Mouse (Mus musculus) olfactory bulb, adult 2 months (tissue): Measurements from ENCODE around the gene Clpb. TPM values are rescaled to one million over a fixed set of nuclear protein-coding genes. Genes with fewer than 3 reads are reported as not detected.

ENCODE experiments used
- H3K27ac ChIP-seq: fragments of 200-500 bp; 2 replicates; pipeline ENCODE4 v1.5.1; 2012; ENCODE audit warnings: low read depth, low read length; ENCODE audit not compliant: insufficient read depth
- H3K4me1 ChIP-seq: fragments of 200-500 bp; 2 replicates; pipeline ENCODE4 v1.6.1; 2012; ENCODE audit warnings: low read length; ENCODE audit not compliant: control insufficient read depth, insufficient read depth
- H3K4me3 ChIP-seq: fragments of 200-500 bp; 2 replicates; pipeline ENCODE4 v1.5.1; 2012; ENCODE audit warnings: mild to moderate bottlenecking, low read depth, low read length, moderate library complexity; ENCODE audit not compliant: insufficient read depth
- CTCF ChIP-seq: fragments of 200-500 bp; IDR thresholded peaks from 2 replicates; pipeline ENCODE4 v1.5.1; 2012; ENCODE audit warnings: low read depth, mild to moderate bottlenecking, low read length, moderate library complexity; ENCODE audit not compliant: insufficient read depth
- POLR2A ChIP-seq: fragments of 200-500 bp; IDR thresholded peaks from 2 replicates; pipeline ENCODE4 v1.6.1; 2012; ENCODE audit warnings: mild to moderate bottlenecking, low read depth, low read length, moderate library complexity; ENCODE audit not compliant: insufficient read depth
- WGBS: fragments of 180-500 bp; shearing (Covaris S2); methylation state at CpG from one replicate; pipeline ENCODE4 v1.1.7; 2018; 5-methylcytosine and 5-hydroxymethylcytosine counted together
- polyA plus RNA-seq: library from polyadenylated mRNA; stranded (reverse); fragments of >200 nt; gene quantifications from 2 replicates; pipeline ENCODE4 v1.2.4, GENCODE M21; 2012; ENCODE audit warnings: low replicate concordance; ENCODE audit not compliant: missing spikeins, insufficient read depth, insufficient read length

The Clpb gene
- polyA plus RNA-seq, 1 experiment: not detected

- Histone ChIP-seq H3K4me1 (no peaks in the 10 kb centered on the region), H3K27ac (no peak overlapping the region), H3K4me3 (no peak overlapping the region)
- TF ChIP-seq POLR2A (no peak), CTCF (no peak)
- 83% methylated on average over 2 of the region's 2 CpGs for WGBS
These were observed 91.0 kb downstream of the Clpb start for GRCm38 (mm10) chr7:101754416-101754815.

DNA sequence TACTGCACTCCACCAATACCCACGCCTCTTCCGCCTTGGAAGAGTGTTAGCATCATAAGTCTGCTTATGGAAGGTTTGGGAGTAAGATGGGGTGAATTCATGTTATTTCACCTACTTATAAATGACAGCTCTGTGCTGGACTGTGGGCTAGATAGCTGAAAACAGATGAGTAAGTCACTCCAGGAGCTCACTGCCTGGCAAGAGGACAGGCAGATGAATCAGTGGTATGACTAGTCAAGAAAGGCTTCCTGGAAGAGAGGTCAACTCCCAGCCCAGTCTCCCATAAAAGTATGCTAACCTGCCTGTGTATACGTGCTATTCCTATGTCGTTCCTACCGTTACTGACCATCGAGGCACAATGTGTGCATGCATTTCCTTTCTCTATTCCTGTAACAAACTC lies 91.9 kb downstream of the Clpb start:
- H3K4me1 ChIP-seq: no peaks in the 10 kb centered on the region
- WGBS: over 99% methylated on average over 6 of the region's 6 CpGs
- TF ChIP-seq CTCF: no peak
- no peak for TF ChIP-seq POLR2A

DNA sequence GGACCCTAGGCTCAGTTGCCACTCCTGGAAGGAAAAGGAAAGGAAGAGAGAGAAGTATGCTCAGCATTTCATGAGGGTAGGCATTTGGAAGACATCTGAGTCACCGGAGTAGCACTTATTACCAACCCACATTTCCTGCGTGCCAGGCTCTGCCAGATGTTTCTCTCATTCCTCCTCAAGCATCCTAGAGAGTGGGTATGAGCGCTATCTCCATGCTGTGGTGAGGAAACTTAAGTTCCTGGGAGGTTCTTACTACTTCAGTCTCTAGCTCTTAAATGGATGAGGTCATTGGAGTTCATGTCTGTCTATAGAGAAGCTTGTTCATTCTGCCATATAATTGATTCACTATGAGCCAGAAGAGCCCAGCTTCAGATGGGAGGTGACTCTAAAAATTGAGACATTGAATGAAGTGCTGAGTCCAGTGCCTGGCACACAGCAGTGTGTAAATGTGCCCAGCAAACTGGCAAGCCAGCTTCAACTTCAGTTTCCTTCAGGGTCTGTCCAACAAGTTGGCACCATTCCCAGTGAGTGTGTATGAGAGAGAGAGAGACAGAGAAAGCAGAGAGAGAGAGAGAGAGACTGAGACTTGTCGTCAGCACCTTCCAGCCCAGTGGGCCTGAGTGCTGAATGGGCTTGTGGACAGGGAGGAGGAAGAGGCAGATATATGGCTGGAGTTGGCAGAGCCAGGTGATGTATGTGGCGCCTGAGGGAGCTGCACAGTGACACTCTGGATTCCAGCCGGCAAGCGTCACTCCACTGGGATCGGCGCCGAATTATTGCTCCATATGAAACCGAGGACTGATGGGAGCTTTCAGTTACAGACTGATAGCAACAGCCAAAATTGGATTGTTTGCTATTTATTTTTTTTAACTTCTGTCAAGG lies 98.7 kb downstream of the Clpb start:
- TF ChIP-seq CTCF: no peak
- TF ChIP-seq POLR2A: no peak
- Histone ChIP-seq H3K4me1 (peaks cover 4% of the 10 kb centered on the region; the same call in 1 of the 2 replicates), H3K4me3 (no peak overlapping the region), H3K27ac (peak overlapping the region; percentile 17; the same call in 1 of the 2 replicates)
- WGBS: 70% methylated on average over 11 of the region's 11 CpGs

More for the DNA sequence above, 91.9 kb downstream of the Clpb start:
- H3K4me3 ChIP-seq: no peak overlapping the region
- no peak overlapping the region for H3K27ac ChIP-seq

DNA sequence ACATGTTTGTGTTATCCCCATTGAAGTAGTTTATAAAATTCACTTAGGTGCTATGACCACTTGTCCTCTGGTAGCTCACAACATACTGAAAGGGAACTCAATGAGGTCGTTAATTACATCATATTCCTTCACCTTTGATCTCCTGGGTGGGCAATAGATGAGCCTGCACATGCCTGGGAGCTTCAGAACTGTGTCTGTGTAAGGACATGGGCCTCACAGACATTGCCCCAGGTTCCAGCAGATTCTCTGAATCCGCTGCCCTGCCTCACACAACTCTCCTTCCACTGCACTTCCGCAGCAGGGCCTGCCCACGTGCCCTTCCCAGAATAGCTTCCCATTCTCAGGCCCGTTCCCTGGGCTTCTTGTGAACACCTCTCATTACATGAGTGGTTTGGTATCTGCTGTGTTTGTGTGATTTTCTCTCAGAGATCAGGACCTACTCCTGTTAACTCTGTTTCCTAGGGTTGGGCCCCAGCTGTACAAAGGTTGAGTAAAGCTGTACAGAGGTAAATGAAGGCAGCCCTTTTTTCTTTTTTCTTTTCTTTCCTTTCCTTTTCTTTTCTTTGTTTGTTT lies 104.0 kb downstream of the Clpb start:
- H3K4me1 ChIP-seq: peaks cover 11% of the 10 kb centered on the region
- TF ChIP-seq POLR2A: no peak
- no peak for TF ChIP-seq CTCF
- H3K27ac ChIP-seq: 0 out of 2 replicates have a peak overlapping the region, but pooled peaks have one; percentile 4
- no peak overlapping the region for H3K4me3 ChIP-seq
- 51% methylated on average over 5 of the region's 5 CpGs for WGBS

DNA sequence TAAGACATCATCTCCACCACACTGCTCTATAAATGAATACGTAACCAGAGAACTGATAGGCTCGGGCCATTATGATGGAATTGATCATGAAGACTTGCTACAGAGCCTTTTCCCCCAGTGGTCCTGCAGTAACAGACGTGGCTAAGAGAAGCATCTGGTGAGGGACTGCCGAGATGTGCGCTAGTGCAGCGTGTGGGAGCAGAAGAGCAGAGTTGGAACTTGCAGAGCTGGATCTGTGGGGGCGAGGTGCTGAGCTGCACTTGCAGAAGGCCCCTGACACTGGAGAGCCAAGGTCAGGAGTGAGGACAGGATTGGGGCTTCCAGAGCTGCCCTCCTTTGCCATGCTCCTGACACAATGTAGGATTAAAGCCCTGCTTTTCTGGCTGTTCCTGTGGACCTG lies 106.6 kb downstream of the Clpb start:
- no peak for TF ChIP-seq POLR2A
- no peak for TF ChIP-seq CTCF
- Histone ChIP-seq H3K4me3 (no peak overlapping the region), H3K4me1 (peaks cover 19% of the 10 kb centered on the region), H3K27ac (peak overlapping the region; percentile 46; the same call in 1 of the 2 replicates)
- 58% methylated on average over 7 of the region's 7 CpGs for WGBS

- 95% methylated on average over 1 of the region's 1 CpGs for WGBS
- peaks cover 19% of the 10 kb centered on the region for H3K4me1 ChIP-seq
- TF ChIP-seq POLR2A (no peak), CTCF (no peak)
These were observed 108.2 kb downstream of the Clpb start for GRCm38 (mm10) chr7:101771604-101772003.

DNA sequence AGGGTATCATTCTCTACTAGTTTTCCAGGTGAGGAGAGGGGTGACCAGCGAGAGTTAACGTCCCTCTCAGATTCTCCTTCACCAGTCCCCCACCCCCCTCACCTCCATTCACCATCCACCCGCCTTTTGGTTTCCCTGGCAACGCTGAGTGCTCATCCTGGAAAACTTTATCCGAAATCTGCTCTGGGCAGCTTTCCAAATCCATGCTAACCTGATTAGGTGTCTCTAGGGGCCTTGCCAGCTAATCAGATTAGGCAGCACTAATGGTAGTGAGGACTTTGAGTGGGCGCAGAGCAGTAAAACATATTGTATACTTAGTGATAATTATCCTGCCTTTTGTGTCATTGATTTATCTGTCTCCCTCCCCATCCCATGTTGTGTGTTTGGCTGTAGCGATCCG lies 109.3 kb downstream of the Clpb start:
- WGBS: 38% methylated on average over 8 of the region's 8 CpGs
- TF ChIP-seq CTCF: no peak
- TF ChIP-seq POLR2A: no peak
- Histone ChIP-seq H3K4me3 (no peak overlapping the region), H3K27ac (no peak overlapping the region), H3K4me1 (peaks cover 16% of the 10 kb centered on the region)

More at GRCm38 (mm10) chr7:101771604-101772003, 108.2 kb downstream of the Clpb start:
- Histone ChIP-seq H3K27ac (no peak overlapping the region), H3K4me3 (no peak overlapping the region)

GRCm38 (mm10) chr7:101777053-101777452 lies 113.6 kb downstream of the Clpb start:
- TF ChIP-seq CTCF: no peak
- TF ChIP-seq POLR2A: no peak
- Histone ChIP-seq H3K4me1 (peaks cover 8% of the 10 kb centered on the region), H3K4me3 (no peak overlapping the region), H3K27ac (no peak overlapping the region)
- WGBS: 93% methylated on average over 1 of the region's 1 CpGs

DNA sequence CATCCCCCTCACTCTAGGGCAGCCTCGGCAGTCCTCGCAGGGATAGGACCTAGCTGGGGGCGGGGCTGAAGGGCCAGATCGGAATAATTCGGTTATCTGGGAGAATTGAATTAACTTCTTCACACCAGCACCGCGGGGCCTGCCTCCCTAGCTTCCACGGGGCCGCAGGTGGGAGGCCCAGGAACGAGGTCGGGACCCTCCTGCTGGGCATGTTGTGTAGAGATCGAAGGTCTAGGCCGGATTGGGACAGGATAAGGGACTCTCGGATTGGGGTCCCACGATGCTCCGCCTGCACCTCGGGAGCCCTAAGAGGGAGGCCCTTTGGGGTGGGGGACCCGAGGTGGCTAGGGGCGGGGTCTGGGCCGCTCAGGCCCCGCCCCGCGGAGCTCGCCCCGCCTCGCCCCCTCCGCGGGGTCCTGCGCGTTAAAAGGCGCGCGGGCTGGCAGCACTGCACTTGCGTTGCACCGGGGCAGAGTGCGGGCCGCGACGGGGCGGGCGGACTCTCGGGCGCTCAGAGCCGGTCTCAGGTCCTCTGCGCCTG lies 154.5 kb downstream of the Clpb start, which contains the start of gene Phox2a:
Gene Phox2a (plus strand): TSS at position 453 of the 541 bp plus-strand sequence.
- H3K4me3 ChIP-seq: no peak within 1 kb of the TSS; the same call in 1 of the 2 replicates
- H3K27ac ChIP-seq: no peak within 1 kb of the TSS
- H3K4me1 ChIP-seq: peaks cover 20% of the 10 kb centered on the region
- WGBS: 2% methylated on average over 45 of the region's 45 CpGs
- no peak for TF ChIP-seq POLR2A
- TF ChIP-seq CTCF: no peak
